Mouse (Mus musculus) C3H10T1/2 (cell line): Measurements from ENCODE around the gene Noto. TPM values are rescaled to one million over a fixed set of nuclear protein-coding genes. Genes with fewer than 3 reads are reported as not detected.

ENCODE experiments used
- polyA plus RNA-seq, 2 experiments: library from polyadenylated mRNA; unstranded; fragments of >200 nt; fragmentation: generic; extraction: Trizol; gene quantifications; one replicate each; pipeline ENCODE4 v1.2.1; 2012; ENCODE audit warnings: missing spikeins in 2 of 2

The Noto gene
- polyA plus RNA-seq: not detected

DNA sequence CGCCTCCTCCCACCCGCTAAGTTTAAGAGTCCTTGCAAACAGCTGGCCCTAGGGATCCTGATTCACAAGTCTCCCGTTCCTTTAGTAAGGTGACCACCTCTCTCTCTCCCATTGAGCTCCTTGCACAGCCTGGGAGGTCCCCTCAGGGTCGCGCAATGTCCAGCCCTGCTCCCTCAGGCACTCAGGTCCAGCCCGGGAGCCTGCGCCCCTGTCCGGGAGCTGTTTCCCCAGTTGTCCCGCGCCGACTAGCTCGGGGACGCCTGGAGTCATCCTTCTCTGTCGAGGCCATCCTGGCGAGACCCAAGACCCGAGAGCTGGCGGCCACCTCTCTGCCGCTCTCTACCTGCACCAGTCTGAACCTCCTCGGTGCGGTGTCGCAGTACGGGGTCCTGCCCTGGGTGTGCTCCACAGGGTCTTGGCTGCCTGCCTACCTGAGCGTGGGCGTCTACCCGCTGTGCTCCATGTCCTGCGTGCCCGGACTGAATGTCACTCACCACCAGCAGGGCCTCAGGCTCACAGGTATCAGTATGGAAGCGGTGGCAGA, at the start of gene Noto:
Noto (plus strand) TSS at position 51 of the 544 bp plus-strand sequence.

GRCm38 (mm10) chr6:85373951-85374733, 49.5 kb upstream of the Noto start, which contains the start of gene Rab11fip5:
Gene Rab11fip5 (minus strand): TSS chr6:85374634.

GRCm38 (mm10) chr6:85431842-85432431, 8.3 kb downstream of the Noto start, which contains the start of gene Smyd5:
Gene Smyd5 (plus strand): TSS chr6:85431989.

DNA sequence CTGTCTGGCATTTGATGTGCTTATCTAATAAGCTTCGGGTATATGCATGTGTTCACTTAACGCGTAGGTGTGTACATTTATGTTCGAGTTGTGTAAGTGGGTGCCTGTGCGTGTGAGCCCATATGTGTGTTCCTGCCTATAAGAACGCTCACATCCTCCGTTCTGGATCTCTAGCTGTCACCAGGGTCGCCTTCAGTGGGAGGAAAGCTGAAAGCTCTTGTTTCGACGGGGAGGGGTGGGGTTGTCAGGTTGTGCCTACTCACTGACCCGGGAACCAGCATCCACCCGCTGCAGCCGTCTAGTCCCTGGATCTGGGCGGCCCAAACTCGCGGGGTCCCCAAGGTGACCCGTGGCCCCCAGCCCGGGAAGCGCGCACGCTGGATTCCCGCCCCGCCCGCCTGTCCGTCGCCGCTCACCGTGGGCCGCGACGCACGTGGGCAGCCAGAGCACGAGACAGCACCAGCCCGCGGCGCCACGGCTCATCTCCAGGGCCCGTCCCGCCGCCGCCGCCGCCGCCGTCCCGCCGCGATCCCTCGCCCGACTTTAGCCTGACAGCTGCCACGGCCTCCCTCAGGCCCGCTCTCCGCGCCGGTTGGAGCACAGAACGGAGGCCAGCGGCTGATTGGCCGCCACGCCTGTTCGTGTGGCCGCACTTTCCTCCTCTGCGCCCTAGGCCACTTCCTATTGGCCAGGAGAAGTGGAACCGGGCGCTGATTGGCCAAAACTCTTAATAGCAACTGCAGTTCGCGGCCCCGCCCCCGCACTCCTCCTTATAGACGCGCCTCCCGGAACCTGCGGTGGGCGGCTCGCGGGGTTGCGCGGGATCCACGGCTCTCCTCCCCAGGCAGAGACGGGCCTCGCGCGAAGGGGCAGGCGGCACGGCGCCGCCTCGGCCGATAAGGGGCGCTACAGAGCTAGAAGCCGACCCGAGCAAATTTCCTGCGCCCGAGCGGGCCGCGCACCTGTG, 27.3 kb downstream of the Noto start, which contains the start of gene Cct7:
Cct7 (plus strand) TSS at position 818 of the 967 bp plus-strand sequence.

GRCm38 (mm10) chr6:85451664-85452410, 28.2 kb downstream of the Noto start, which contains the start of gene Pradc1:
Gene Pradc1 (minus strand): TSS chr6:85451970.

Other genes with a start within 250 kb of the Noto start
- not detected for gene Emx1, start 236.4 kb upstream of the Noto start, polyA plus RNA-seq
- gene Sfxn5, start 90.5 kb upstream of the Noto start, polyA plus RNA-seq: 1 to 10 TPM; 1.7 to 4.7 TPM
- 10 to 100 TPM; 11.9 to 22.5 TPM for gene Rab11fip5, start 49.3 kb upstream of the Noto start, polyA plus RNA-seq
- gene Smyd5, start 8.1 kb downstream of the Noto start, polyA plus RNA-seq: 10 to 100 TPM; 28.8 to 51.0 TPM
- 100 to 1,000 TPM; 216 to 364 TPM for gene Cct7, start 27.6 kb downstream of the Noto start, polyA plus RNA-seq
- gene Pradc1, start 28.1 kb downstream of the Noto start, polyA plus RNA-seq: 10 to 100 TPM; 35.4 to 45.0 TPM
- gene Fbxo41, start 79.1 kb downstream of the Noto start, polyA plus RNA-seq: under 1 TPM; under 0.01 to 0.02 TPM
- under 1 TPM in 1 of 2 experiments, not detected in 1; 0.05 TPM for gene Egr4, start 89.7 kb downstream of the Noto start, polyA plus RNA-seq
- gene Alms1, start 163.6 kb downstream of the Noto start, polyA plus RNA-seq: 1 to 10 TPM in 1 of 2 experiments, under 1 TPM in 1; 0.07 to 1.2 TPM